Mouse (Mus musculus) layer of hippocampus, postnatal 10 days (tissue): ENCODE results near the gene Nucb2. TPM values are rescaled to one million over a fixed set of nuclear protein-coding genes. Genes with fewer than 3 reads are reported as not detected.
A peak's percentile ranks its signal among the peaks of the same experiment; 100 is the strongest.

Experiments used
- DNase-seq, 2 experiments: peaks; one replicate each; pipeline ENCODE4 v3.0.0; 2021; ENCODE audit warnings: low spot score in 2 of 2
- long read RNA-seq: library from polyadenylated mRNA; stranded (forward); transcript quantifications from one replicate; pipeline ENCODE4 v2.0.0, GENCODE M21; 2023
- total RNA-seq, 2 experiments: library from RNA; stranded (reverse); gene quantifications; 2 replicates each; pipeline ENCODE4 v1.2.3; 2021

Gene Nucb2
- total RNA-seq, result 10 to 100 TPM; 33.2 to 33.3 TPM
- long read RNA-seq, transcript Nucb2-201 (14 exons, 1,685 nt), result major isoform, 21 of 38 reads
- long read RNA-seq, partial matches to known transcripts, result 4 of 38 reads
- long read RNA-seq, other reads (novel, unspliced or antisense), result 13 of 38 reads

DNA sequence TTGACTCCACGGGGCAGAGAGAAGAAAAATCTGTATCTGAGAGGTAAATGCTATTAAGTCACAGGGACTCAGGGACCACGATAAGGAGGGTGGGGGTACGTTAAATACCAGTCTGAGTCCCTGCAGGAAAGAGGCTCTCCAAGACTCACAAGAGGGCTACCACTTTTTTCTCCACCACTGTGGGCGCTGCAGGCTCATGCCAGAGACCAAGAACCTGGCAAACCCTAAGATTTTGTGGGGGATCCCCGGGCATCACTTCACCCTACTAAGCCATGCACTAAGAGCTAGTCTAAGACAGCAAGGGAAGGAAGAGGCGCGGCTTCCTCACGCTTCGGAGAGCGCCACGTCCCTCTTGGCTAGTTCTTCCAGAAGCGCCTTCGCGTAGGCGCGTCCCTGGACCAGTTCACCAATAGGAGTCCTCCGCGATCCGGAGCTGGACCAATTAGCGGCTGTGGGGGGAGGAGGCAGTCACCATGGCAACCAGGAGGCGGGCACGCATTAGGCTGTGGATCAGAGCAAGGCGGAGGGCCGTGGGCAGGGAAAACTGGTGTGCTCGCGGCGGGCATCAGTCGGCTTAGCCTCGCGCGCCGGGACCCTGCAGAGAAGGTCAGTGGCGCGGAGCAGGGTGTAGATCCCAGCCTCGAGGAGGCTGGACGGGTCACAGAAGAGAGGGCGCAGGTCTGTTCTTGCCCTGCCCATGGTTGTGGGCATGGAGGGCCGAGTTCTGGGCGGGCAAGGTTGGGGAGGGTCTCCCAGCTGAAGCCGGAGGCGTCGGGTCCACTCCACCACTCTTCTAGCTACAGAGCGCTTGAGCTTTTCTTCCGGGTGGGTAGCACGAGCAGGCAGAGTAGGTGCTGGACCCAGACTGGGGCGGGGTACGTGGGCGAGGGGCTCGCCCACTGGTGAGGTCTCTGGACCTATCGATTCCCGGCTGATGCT, at the start of gene Nucb2:
Gene Nucb2 (plus strand): TSS at position 491 of the 939 bp plus-strand sequence.
- DNase-seq, result peak; percentile 98

DNA sequence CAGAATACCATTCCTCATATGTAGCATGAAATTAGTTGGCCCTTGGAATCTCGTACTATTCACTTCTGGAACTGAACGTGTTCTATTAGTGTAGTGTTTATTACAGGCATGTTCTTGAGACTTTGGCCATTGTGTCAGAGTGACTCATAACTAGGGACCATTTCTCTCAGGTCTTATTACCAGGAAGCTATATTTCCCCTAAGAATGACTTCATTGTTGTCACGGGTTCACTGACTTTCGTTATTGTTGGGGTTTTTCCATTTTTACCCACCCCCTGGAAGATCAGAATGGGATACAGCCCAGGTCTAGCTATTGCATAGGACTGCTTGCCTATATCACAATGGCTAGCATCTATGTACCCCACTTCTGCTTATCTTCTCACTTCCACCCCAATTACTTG, 47.2 kb upstream of the Nucb2 start:
- DNase-seq, result no peak

DNA sequence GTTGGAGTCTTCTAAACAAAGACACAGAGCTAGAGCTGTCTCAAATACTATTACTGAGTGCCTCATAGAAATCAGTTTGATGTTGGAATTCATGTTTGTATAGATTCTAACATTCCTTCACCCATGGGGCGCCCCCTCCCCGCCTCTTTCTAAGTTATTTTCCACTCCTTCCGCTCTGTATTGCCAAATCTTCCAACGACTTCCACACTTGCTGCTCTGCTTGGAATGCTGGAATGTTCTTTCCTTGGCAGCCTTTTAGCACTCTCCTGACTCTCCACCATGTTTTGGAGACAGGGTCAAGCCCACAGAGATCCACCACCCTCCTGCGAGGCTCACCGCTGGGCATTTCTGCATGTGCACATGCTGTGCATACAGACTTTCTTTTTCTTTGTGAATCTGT, 46.8 kb upstream of the Nucb2 start:
- DNase-seq, result no peak

DNA sequence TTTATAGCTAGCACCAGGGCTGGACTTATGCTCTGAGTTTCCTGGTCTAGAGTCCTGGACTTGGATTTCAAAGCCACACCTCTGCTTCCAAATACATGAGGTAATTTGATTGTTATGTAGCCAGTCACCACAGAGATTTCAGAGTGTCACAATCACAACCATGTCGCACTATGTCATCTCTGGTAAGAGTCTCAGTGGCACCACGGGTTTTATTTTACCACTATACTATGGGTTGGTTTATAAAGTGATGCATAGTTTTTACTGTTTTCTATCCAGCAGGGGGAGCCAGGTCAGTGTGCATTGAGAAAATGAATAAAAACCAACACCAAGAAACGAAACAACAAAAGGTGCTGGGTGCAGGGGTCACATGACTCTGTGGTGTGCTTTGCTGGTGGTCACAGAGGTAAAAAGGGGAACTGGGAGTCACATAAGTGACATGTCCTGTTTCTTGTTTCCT, 45.2 kb upstream of the Nucb2 start:
- DNase-seq, result peak in 1 of 2 experiments; percentile 15

DNA sequence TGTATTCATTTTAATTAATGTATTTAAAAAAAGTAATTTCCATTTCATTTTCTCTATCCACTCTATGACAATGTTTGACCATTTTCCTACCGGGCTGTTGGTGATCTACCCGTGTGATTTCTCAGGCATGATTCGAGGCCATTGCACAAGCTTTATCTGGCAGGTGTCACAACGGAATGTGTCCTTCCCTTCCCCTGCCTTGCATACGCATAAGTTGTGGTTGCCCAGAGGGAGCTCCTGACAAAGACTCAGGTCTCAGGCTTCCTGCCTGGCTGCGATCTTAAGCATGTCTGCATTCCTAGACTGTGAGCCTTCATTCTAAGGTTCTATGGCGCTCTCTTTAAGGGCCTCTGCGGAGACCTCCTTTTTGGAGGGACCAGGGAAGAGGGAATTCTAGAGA, 42.1 kb upstream of the Nucb2 start:
- DNase-seq, result no peak

DNA sequence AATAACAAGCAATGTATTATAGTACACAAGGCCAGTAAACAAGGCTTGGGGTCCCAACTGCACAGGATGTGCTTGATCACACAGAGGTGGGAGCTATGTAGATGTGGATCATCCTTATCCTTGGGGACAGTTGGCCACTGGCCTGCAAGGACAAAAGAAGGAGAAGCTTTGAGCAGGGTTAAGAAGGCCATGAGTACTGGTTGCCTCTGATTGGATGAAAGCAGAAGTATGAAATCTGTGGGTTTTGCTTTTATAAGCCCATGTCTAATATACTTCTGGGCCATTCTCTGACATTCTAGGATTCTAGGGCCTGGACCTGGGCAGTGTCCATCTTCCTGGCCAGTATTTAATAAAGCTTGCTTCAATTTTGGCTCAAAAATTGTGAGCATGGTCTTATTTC, 28.3 kb upstream of the Nucb2 start:
- no peak for DNase-seq

DNA sequence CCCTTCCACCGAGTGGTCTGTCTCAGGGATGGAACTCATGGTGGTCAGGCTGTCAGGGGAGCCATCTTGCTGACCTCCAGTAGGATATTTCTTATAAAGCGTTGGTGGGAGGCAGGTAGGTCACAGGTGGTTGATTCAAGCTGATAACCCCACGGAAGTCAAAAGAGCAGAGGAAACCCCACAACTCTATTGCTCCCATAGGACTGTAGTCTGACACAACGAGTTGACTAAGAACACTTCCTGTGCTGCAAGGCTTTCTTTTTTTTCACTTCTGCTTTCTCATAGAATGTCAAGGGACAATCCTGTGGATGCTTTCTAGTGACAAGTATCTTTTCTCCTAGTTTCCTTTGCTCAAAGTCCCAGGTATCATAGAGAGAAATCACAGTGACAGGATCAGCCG, 27.9 kb upstream of the Nucb2 start:
- no peak for DNase-seq

DNA sequence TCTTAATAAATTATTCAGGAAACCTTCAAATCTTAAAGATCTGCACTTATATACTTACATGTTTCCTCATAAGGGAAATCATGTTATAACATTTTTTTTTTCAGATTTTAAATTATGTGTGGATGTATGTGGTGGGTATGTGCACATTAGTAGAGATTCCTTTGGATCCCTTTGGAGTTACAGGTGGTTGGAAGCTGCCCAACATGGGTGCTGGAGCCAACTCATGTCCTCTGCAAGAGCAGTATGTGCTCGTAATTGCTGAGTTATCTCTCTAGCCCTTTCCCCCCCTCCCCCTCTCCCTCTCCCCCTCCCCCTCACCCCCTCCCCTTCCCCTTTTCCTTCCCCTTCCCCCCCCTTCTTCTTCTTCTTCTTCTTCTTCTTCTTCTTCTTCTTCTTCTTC, 21.1 kb upstream of the Nucb2 start:
- DNase-seq, result no peak

DNA sequence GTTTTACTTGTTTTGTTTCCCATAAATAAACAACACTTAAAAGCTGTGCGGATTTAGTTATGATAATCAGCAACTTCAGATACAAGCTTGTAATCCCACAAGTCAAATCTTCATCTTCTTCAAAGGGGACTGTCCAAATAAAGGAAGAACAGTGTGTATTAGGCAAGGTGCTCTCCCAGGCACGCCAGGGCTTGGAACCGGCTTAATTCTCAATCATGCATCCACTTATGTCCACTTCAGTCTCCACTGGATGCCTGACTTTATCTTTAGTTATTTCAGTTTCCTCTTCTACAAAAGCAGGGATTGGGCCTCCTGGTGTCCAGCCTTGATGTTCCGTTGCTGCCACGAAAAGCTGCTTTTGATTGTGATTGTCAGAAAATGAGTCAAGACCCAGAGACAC, 20.4 kb upstream of the Nucb2 start:
- DNase-seq, result no peak

DNA sequence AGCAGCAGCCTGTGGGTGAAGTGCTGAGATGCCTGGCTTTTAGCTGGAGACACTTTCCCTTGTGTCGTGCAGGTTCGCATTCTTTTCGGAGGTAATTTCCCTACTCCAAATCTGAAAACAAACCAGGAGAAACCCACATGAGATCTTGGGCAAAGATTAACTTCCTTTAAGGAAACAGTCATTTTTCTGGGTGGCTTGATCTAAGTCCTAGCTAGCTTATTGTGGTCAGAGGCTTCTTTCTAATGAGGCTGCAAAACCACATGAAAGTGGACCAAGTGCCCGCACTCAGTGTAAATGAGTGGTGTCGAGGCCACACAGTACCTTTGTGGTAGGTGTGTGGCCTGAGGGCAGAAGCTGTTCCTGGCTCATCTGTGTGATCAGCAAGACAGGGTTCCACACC, 20.0 kb upstream of the Nucb2 start:
- no peak for DNase-seq

DNA sequence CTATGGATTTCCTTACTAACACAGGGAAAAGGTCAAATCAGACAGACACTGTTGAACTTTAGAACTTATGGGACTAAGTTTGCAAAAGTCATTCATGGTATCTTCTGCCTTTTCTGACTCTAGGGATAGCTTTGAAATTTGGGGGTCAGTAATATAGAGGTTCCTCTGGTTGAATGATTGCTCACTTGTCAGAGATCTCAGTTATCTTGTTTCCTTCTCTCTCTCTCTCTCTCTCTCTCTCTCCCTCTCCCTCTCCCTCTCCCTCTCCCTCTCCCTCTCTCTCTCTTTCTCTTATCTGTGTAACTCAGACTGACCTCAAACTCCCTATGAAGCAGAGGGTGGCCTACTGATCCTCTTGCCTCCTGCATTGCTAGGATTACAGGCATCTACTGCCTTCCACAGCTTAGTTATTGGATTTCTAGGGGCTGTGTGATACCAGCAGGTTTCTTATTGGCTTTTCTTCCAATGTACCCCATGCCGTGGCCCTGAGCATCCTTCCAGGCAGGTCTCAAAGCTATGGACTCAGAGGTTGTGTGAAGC, 19.0 kb upstream of the Nucb2 start:
- no peak for DNase-seq

DNA sequence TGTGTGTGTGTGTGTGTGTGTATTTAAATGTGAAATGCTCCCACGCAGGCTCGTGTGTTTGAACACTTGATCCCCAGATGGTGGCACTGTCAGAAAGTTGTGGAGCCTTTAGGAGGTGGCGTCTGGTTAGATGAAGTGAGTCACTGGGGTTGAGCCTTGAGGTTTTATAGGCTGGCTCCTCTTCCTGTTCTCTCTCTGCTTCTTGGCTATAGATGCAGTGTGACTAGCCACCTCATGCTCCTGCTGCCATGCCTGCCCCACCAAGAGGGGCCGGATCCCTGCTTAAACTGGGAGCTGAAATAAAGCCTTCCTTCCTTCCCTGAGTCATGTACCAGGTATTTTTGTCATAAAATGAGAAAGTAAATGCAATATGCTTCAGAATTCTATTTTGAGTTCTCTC, 13.1 kb upstream of the Nucb2 start:
- DNase-seq, result no peak

DNA sequence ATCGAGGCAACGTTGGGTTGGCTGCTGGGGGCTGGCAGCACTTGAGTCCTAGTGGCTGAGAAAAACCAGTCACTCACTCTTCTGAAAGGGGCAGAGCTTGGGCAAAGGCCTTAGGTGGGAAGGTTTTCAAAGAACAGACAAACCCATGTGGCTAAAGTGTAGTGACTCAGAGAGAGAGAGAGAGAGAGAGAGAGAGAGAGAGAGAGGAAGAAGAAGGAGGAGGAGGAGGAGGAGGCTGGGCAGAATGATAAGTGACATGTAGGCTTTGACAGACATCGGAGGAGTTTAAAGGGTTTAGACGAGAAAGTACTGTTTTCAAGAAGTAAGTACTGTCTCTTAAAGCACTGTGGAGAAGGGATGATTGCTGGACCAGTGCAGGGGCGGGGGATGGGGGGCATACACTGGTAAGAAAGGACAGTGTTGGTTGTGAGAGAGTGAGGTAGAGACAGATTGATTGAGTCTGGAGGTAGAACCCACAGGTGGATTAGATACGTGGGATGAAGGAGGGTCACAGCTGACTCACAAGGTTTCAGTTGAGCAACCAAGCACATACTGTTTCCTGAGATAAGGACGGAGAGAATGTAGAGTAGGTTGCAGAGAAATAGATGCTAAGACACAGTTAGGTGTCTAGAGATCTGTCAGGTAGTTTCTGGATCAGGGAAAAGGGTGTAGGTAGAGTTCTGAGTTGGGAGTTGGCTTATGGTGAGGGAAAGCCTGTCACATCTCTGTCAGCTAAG, 10.7 kb upstream of the Nucb2 start:
- DNase-seq, result no peak

DNA sequence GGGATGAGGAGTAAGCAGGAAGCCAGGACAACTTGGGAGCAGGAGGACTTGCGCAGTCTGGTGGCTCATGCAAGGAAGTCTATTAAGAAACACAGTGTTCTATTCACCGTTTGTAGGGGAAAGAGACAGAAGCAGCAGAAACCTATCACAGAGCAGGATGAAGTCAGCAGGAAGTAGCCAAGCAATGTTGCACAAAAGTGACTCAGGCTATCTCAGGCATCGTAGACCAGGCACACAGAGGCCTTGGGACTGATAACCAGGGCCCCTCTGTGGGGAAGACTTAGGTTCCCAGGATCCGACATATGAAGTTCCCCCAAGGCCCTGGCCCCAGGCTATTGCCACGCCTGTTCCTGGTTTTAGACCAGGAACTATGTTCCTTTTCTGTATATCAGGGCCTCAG, 9.6 kb upstream of the Nucb2 start:
- no peak for DNase-seq

DNA sequence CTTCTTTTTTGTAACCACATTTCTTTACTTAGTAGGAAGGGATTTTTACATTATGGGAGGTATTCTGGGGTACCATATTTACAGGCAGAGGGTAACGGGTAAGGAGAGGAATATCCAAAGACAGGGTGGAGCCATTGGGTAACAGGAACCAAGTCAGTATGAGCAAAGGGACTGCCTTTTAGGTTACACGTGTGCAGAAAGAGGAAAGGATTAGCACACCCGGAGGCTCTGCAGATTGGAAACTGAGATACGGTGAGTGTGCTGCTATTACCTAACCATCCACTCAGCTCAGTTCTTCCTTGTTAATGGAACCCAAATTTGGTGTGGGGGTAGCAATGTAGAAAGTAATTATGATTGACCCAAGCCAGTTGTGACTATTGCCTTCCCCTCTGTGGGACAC, 7.4 kb upstream of the Nucb2 start:
- no peak for DNase-seq

DNA sequence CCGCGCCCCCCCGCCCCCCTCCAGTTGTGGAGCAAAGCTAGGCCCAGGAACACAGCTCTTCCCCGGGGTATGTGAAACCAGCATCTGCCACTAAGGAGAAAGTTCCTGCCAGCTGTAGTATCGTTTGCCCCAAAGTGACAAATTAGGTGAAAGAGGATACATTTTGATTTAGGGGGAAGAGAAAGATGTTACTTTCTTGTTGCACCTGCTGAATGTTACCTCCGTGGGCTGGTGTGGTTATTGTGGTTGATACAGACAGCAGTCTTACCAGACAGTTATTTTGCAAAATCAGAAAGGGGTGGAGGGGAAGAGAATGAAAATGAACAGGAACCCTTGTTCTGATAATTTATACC, 625 bp downstream of the Nucb2 start:
- DNase-seq, result no peak

DNA sequence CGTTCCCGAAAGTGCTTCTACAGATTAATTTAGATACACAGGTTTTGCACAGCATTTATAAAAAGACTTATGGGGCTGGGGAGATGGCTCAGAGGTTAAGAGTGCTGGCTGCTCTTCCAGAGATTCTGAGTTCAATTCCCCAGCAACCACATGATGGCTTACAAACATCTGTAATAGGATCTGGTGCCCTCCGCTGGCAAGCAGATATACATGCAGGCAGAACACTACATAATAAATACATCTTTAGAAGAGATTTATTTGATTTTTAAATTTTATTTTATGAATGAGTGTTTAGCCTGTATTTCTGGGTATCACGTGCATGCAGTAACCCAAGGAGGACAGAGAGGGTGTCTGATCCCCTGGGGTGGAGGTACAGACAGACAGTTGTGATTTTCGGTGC, 9.9 kb downstream of the Nucb2 start:
- no peak for DNase-seq

DNA sequence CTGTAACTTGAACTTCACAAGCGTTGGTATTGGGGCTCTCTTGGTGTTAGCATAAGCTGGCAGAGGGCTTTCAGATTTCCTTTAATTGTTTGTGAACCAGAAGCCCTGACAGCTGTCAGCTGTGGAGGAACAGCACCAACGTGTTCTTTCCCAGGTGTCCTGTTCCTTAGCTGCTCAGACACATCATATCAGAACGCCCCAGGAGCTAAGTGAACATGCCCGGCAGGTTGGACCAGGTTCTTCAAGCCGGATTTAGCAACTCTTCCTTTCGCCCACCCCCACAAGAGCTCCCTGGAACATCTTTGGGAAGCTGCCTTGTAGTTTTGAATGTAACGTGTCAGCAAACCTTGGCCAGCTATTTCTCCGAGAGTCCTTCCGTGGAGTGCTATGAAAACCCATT, 10.4 kb downstream of the Nucb2 start:
- no peak for DNase-seq

DNA sequence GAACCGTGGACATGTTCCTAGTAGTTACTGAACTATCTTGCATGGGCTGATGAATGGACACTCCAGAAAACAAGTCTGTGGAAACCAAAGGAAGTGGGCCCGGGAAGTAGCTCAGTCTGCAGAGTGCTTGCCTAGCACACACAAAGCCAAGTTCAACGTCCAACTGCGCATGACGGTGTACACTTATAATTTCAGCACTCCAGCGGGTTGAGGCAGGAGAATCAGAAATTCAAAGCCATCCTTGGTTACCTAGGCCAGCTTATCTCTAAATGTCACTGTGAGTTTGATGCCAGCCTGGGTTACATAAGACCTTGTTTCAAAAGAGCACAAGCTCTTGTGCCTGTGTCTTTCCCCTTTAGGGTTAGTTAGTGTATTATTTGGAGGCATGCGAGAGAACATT, 10.9 kb downstream of the Nucb2 start:
- DNase-seq, result no peak

DNA sequence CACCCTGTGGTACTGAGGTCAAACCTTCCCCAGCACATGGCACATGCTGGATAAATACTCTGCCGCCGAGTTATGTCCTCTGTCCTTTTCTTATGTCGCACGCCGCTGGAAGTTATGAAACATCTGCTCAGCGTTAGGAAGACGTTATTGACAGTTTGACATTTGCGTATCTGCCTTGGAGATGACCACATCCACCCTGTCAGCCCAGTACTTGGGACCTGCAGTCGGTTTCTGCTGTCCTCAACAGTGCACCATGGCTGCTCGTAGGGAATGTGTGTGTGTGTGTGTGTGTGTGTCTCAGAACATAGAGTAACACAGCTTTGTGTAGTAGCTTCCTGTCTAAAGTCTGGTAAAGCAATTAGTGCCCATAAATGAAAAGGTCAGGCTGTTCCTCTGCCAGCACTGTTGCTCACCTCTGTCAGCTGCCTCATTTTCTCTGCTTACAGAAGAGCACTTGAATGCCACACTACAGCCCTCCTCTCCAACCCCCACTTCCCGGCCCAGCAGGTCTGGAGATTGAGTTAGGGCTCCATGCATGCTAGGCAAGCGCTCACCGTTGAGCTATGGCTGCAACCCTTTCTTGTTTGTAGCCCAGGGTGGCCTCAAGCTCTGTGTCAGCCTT, 11.5 kb downstream of the Nucb2 start:
- DNase-seq, result no peak

DNA sequence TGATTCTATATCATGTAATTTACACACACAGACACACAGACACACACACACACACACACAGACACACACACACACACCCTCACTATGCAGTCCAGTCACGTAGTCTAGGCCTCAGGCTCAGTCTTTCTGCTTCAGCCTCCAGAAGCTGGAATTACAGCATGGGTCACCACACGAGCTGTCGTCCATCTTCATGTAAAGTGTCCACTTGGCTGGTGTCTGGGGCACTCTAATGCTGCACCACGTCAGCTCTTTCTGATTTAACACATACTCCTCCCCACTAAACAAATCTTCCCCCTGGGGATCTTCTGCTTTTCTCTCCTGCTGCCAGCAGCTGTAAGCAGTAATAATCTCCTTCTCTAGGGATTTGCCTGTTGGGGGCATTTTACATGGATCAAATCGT, 13.1 kb downstream of the Nucb2 start:
- DNase-seq, result no peak

DNA sequence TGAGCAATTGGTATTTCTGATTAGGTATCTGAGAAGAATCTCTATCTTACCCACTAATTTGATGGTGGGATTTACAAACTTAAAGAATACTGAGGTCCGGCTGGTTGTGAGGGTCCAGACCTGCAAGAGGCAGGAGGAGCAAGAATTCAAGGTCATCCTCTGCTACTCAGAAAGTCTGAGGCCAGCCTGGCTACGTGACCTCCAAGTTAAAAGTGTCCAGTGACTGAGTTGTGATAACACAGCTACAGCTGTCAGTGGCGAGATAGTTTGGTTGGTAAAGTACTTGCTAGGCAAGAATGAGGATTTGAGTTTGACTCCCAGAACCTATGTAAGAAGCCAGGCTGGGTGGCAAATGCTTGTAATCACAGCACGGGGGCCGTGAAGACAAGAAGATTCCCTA, 14.0 kb downstream of the Nucb2 start:
- DNase-seq, result no peak
